Mouse (Mus musculus): ENCODE measurements at regions not wholly inside any gene's neighbourhood (a gene's known extent, or its start where the extent isn't known, plus 50 kb on each side); places are given as distances from the start of the nearest gene placed in this dataset.
A peak's percentile ranks its signal among the peaks of the same experiment; 100 is the strongest.

- Histone ChIP-seq H3K27me3 (no peaks in the 10 kb centered on the region), H3K9me3 (no peaks in the 10 kb centered on the region), H3K36me3 (no peaks in the 10 kb centered on the region), H3K4me3 (no peak overlapping the region), H3K4me1 (replicated peaks) (no peaks in the 10 kb centered on the region), H3K27ac (replicated peaks) (no peak overlapping the region), H3K9ac (no peak overlapping the region), H3K4me2 (no peak overlapping the region)
- 60% methylated on average over 2 of the region's 2 CpGs for WGBS
- ATAC-seq (ENCODE audit: low FRiP score, low read depth), result no peak
These were observed 151.9 kb upstream of the Bmper start for GRCm38 (mm10) chr9:23071006-23071405.

- no peaks in the 10 kb centered on the region for H3K9me3 ChIP-seq
- H3K4me3 ChIP-seq, result no peak overlapping the region
- ATAC-seq (ENCODE audit: low FRiP score, low read depth), result no peak
- WGBS, result 78% methylated on average over 8 of the region's 8 CpGs
- no peaks in the 10 kb centered on the region for H3K36me3 ChIP-seq
- no peaks in the 10 kb centered on the region for H3K27me3 ChIP-seq
- H3K9ac ChIP-seq, result no peak overlapping the region
- no peak overlapping the region for H3K4me2 ChIP-seq
- no peaks in the 10 kb centered on the region for H3K4me1 ChIP-seq (replicated peaks)
- H3K27ac ChIP-seq (replicated peaks), result no peak overlapping the region
These were observed 150.1 kb upstream of the Bmper start for GRCm38 (mm10) chr9:23072741-23073140.

DNA sequence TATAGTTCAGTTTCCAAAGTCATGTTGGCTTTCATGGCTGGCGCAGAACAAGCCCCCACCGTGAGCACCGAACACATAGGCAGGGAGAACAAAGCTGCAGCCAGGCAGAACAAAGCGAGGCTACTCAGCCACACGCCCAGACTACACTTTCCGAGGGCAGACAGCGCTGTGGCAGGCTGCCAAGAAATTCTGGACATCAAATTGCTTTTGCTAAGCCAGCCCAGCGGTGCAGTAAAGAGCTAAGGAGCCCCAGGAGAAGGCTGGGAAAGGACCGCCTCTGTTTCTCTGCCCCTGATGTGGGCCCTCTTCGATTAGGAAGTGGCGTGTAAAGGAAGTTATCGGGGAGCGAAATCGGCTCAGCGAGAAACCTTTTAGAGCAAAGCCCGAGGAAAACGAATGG, 139.3 kb upstream of the Bmper start:
- 6% methylated on average over 17 of the region's 17 CpGs for WGBS
- Histone ChIP-seq H3K27ac (replicated peaks) (peak overlapping the region; percentile 68), H3K9ac (0 out of 2 replicates have a peak overlapping the region, but pooled peaks have one; percentile 13), H3K27me3 (no peaks in the 10 kb centered on the region), H3K4me2 (peak overlapping the region; percentile 44), H3K36me3 (no peaks in the 10 kb centered on the region), H3K9me3 (no peaks in the 10 kb centered on the region), H3K4me1 (replicated peaks) (peaks cover 11% of the 10 kb centered on the region), H3K4me3 (no peak overlapping the region)
- peak; percentile 90 for ATAC-seq (ENCODE audit: low FRiP score, low read depth)

- no peak for ATAC-seq (ENCODE audit: low FRiP score, low read depth)
- WGBS, result 71% methylated on average over 2 of the region's 2 CpGs
- Histone ChIP-seq H3K4me3 (no peak overlapping the region), H3K27ac (replicated peaks) (no peak overlapping the region), H3K4me2 (no peak overlapping the region), H3K27me3 (no peaks in the 10 kb centered on the region), H3K9ac (no peak overlapping the region), H3K4me1 (replicated peaks) (no peaks in the 10 kb centered on the region), H3K36me3 (no peaks in the 10 kb centered on the region), H3K9me3 (no peaks in the 10 kb centered on the region)
These were observed 133.5 kb upstream of the Bmper start for GRCm38 (mm10) chr9:23089339-23089738.

GRCm38 (mm10) chr9:23097134-23097789, 125.6 kb upstream of the Bmper start:
- WGBS, result 73% methylated on average over 11 of the region's 11 CpGs

DNA sequence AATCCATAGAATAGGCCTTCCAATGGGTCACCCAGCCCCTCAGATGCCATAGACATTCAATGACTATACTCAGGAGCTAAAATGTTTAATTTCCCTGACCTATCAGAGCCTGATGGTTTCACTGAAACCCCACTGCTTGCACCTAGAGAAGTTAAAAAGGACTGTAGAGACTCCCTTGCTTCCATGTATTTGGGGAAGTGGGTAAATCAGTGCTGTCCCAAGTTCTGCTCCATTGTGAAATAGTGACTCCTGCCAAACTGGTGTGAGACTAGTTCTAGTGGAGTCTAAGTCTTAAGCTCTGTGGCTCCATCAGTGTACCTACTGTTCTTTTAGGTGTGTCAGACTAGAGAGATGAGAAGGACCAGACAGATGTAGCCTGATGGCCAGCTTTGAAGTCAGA, 121.3 kb upstream of the Bmper start:
- Histone ChIP-seq H3K36me3 (no peaks in the 10 kb centered on the region), H3K4me2 (no peak overlapping the region), H3K9me3 (no peaks in the 10 kb centered on the region), H3K9ac (no peak overlapping the region), H3K27me3 (no peaks in the 10 kb centered on the region), H3K4me1 (replicated peaks) (no peaks in the 10 kb centered on the region), H3K4me3 (no peak overlapping the region), H3K27ac (replicated peaks) (no peak overlapping the region)
- no peak for ATAC-seq (ENCODE audit: low FRiP score, low read depth)

More at GRCm38 (mm10) chr9:23097134-23097789, 125.6 kb upstream of the Bmper start:
- no peak overlapping the region for H3K27ac ChIP-seq (replicated peaks)
- no peaks in the 10 kb centered on the region for H3K36me3 ChIP-seq
- no peak overlapping the region for H3K4me3 ChIP-seq
- no peaks in the 10 kb centered on the region for H3K4me1 ChIP-seq (replicated peaks)
- H3K4me2 ChIP-seq, result no peak overlapping the region
- H3K9me3 ChIP-seq, result no peaks in the 10 kb centered on the region
- ATAC-seq (ENCODE audit: low FRiP score, low read depth), result no peak
- no peaks in the 10 kb centered on the region for H3K27me3 ChIP-seq
- no peak overlapping the region for H3K9ac ChIP-seq

GRCm38 (mm10) chr9:23101990-23102796, 120.7 kb upstream of the Bmper start:
- Histone ChIP-seq H3K4me3 (no peak overlapping the region), H3K36me3 (no peaks in the 10 kb centered on the region), H3K4me1 (replicated peaks) (no peaks in the 10 kb centered on the region), H3K27me3 (no peaks in the 10 kb centered on the region), H3K9me3 (no peaks in the 10 kb centered on the region), H3K27ac (replicated peaks) (no peak overlapping the region), H3K4me2 (no peak overlapping the region), H3K9ac (no peak overlapping the region)
- ATAC-seq (ENCODE audit: low FRiP score, low read depth), result peak; percentile 88
- 57% methylated on average over 9 of the region's 9 CpGs for WGBS

DNA sequence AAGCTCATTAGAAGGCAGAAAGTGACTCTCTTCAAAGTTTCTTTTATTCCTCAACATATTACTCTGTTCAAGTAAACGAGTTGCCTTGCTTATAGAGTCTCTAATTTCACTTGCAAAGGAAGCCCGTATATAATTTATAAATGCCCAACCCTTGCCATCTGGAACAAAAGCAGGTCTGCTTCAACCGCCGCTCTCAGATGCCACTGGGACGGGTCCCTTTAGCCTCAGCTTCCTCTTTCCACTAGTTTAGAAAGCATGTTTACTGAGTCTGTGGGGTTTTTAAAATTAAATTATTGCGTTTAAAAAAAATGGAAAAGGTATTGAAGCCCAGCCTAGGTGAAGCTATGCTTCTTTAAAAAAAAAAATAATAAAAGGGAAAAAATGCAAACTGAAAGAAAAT, 111.4 kb upstream of the Bmper start:
- Histone ChIP-seq H3K27me3 (no peaks in the 10 kb centered on the region), H3K9ac (no peak overlapping the region), H3K4me3 (no peak overlapping the region), H3K4me2 (no peak overlapping the region), H3K27ac (replicated peaks) (no peak overlapping the region), H3K9me3 (no peaks in the 10 kb centered on the region), H3K36me3 (no peaks in the 10 kb centered on the region), H3K4me1 (replicated peaks) (no peaks in the 10 kb centered on the region)
- 69% methylated on average over 6 of the region's 6 CpGs for WGBS
- no peak for ATAC-seq (ENCODE audit: low FRiP score, low read depth)

GRCm38 (mm10) chr9:23115026-23115425, 107.8 kb upstream of the Bmper start:
- no peak overlapping the region for H3K9ac ChIP-seq
- 76% methylated on average over 5 of the region's 5 CpGs for WGBS

GRCm38 (mm10) chr9:23115540-23115939, 107.3 kb upstream of the Bmper start:
- Histone ChIP-seq H3K9me3 (no peaks in the 10 kb centered on the region), H3K27ac (replicated peaks) (no peak overlapping the region), H3K4me2 (no peak overlapping the region), H3K4me1 (replicated peaks) (no peaks in the 10 kb centered on the region), H3K36me3 (no peaks in the 10 kb centered on the region), H3K4me3 (no peak overlapping the region), H3K27me3 (no peaks in the 10 kb centered on the region), H3K9ac (no peak overlapping the region)
- ATAC-seq (ENCODE audit: low FRiP score, low read depth), result no peak
- 82% methylated on average over 5 of the region's 5 CpGs for WGBS

More at GRCm38 (mm10) chr9:23115026-23115425, 107.8 kb upstream of the Bmper start:
- Histone ChIP-seq H3K4me3 (no peak overlapping the region), H3K4me1 (replicated peaks) (no peaks in the 10 kb centered on the region), H3K27me3 (no peaks in the 10 kb centered on the region), H3K9me3 (no peaks in the 10 kb centered on the region), H3K36me3 (no peaks in the 10 kb centered on the region), H3K4me2 (no peak overlapping the region), H3K27ac (replicated peaks) (no peak overlapping the region)
- no peak for ATAC-seq (ENCODE audit: low FRiP score, low read depth)

GRCm38 (mm10) chr9:23116311-23116710, 106.6 kb upstream of the Bmper start:
- Histone ChIP-seq H3K27ac (replicated peaks) (no peak overlapping the region), H3K36me3 (no peaks in the 10 kb centered on the region), H3K27me3 (no peaks in the 10 kb centered on the region), H3K9me3 (no peaks in the 10 kb centered on the region), H3K4me2 (no peak overlapping the region), H3K4me3 (no peak overlapping the region), H3K4me1 (replicated peaks) (no peaks in the 10 kb centered on the region), H3K9ac (no peak overlapping the region)
- ATAC-seq (ENCODE audit: low FRiP score, low read depth), result no peak
- 85% methylated on average over 1 of the region's 1 CpGs for WGBS

GRCm38 (mm10) chr9:23119811-23120210, 103.1 kb upstream of the Bmper start:
- no peak for ATAC-seq (ENCODE audit: low FRiP score, low read depth)
- Histone ChIP-seq H3K27ac (replicated peaks) (no peak overlapping the region), H3K4me1 (replicated peaks) (no peaks in the 10 kb centered on the region), H3K4me3 (no peak overlapping the region), H3K27me3 (no peaks in the 10 kb centered on the region), H3K4me2 (no peak overlapping the region), H3K36me3 (no peaks in the 10 kb centered on the region), H3K9me3 (no peaks in the 10 kb centered on the region), H3K9ac (no peak overlapping the region)
- WGBS, result 88% methylated on average over 4 of the region's 4 CpGs
